Mouse (Mus musculus): Measurements from ENCODE around the gene Capn13.

GRCm38 (mm10) chr17:73342673-73343072 is 58.0 kb downstream of the Capn13 start:
- TF ChIP-seq POLR2A (IDR thresholded peaks at IDR 0.05; ENCODE audit: borderline replicate concordance, insufficient read depth, low read length), result no peak
- TF ChIP-seq CTCF (IDR thresholded peaks at IDR 0.05; ENCODE audit: borderline replicate concordance, insufficient read depth, low read depth, low read length), result no peak

Data from cerebellum, adult 2 months (tissue).